Mouse (Mus musculus): ENCODE results near the gene Slc10a3. TPM values are rescaled to one million over a fixed set of nuclear protein-coding genes. Genes with fewer than 3 reads are reported as not detected.

Slc10a3 gene
- polyA plus RNA-seq (2021; fragmentation: Nextera tagmentation), result 3.3 and 3.8 TPM in 2 replicates
- long read RNA-seq, experiment 1, transcript Slc10a3-201 (3 exons, 2,023 nt), result major isoform, 11 of 13 reads
- long read RNA-seq, experiment 1, partial matches to known transcripts, result 1 of 13 reads
- long read RNA-seq, experiment 1, other reads (novel, unspliced or antisense), result 0 of 13 reads
- long read RNA-seq, experiment 2, partial matches to known transcripts, result 1 of 5 reads
- long read RNA-seq, experiment 2, other reads (novel, unspliced or antisense), result 0 of 5 reads

DNA sequence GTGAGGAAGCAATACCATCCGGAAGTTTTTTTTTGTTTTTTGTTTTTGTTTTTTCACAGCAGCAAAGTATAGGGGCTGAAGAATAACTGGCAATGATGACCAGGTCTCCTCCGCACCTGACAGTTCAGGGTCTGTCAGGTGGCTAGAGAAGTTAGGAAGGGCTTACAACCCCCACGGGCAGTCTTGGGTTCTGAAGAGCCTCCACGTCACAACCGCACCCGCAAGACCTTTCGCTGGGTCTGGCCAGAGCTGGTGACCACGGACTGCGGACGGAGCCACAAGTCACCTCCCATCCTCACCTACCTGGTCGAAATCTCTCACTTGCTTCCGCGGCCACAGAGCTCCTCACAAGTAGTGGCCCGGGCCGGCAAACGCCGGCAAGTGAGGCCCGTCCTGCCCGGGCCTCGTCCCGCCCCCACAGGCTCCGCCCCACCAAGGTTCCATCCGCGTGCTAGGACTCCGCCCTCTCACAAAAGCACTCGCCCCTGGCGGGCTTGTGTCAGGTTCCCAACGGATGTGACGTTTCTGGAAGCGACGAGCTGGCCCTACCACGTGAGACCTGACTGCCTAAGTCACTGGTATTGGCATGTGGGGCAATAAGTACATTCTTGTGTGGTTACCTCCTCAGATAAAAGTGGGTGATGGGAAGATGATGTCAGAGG, at the start of gene Slc10a3, which contains the start of gene Ubl4a:
Gene Slc10a3 (minus strand): TSS at position 462 of the 662 bp plus-strand sequence.
Gene Ubl4a (minus strand): TSS at position 331 of the 662 bp plus-strand sequence.

DNA sequence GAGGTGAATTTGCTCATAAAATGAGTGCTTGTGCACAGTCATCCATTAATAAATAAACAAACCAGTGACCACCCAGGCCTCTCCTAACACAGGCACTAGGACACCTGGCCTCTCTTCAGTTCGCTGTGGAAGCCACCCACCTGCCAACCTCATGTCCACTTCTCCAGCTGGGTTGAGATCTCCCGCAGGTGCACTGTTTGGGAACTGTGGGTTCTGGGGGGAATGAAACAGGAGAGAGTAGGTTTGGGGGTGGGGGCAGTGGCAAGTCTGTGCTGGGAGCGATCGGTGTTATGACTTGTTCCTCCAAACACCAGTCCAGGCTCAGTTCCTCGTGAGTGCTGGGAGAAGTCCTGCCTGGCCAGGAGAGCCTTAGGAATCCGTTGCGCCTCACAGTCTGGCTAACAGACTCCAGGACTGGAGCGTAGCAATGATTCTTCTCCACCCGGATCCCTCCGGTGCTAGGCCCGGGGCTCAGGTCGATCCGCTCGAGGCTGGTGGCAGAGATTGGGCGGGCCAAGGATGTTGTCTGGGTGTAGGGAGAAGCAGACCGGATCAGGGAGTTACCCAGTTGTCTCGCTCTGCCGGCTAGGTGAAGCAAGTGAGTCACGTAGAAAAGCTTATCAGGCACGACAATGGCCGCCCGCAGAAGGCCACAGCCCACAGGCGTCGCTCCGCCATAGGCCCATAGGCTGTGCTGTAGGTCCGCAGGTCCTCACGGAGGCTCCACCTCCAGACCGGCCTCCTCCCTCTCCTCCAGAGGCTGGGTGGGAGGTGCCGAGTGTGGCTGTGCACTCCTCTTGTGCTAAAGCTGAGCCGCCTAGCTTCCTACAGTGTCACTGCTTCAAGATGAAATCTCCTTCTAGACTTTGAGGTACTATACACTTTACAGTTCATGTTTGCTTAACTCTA, 19.6 kb upstream of the Slc10a3 start, which contains the start of the genes Fam3a and Ikbkg:
Gene Fam3a (minus strand): TSS at position 738 of the 909 bp plus-strand sequence.
Gene Ikbkg (plus strand): TSS at position 756 of the 909 bp plus-strand sequence.

DNA sequence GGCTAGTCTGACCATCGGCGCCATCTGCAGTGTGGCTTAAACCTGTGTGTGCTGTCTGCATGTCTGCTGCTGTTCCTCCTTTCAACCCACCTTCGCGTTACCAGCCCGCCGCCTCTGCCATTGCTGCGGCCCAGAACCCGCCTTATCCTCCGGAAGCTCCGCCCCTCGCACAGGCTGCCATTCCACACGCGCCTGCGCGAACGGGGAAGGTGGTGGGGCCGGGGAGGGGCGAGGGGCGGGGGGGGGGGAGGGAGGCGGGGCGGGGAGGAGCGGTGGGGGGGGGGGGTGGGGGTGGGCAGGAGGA, 19.7 kb downstream of the Slc10a3 start, which contains the start of gene Lage3:
Gene Lage3 (minus strand): TSS at position 152 of the 304 bp plus-strand sequence.

DNA sequence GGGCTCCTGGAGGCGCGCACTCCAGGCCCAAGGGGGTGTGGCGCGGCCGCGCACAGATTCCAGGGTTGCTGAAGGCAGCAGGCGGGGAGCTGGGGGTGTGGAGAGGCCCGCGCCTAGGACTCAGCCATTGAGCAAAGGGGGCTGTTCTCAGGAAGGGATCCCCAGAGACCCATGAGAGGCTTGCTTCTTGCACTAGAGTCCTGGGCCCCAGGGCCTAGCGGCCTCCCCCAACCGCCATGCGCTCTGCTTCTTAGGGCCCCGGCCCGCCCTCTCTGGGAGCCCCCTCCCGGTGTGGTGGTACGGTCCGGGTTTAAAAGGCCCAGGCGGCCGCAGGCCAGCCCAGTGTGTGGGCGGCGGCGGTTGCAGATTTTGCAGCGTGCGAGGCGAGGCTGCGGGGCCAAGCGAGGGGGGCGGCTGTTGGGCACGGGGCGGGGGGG, 44.4 kb downstream of the Slc10a3 start, which contains the start of gene Plxna3:
Gene Plxna3 (plus strand): TSS at position 342 of the 437 bp plus-strand sequence.

Other genes starting within 250 kb of the Slc10a3 start
- gene Opn1mw, start 245.9 kb downstream of the Slc10a3 start, polyA plus RNA-seq (2021; fragmentation: Nextera tagmentation), result 0.23 and 1.2 TPM in 2 replicates
- 6.0 and 15.2 TPM in 2 replicates for gene Mecp2, start 238.0 kb downstream of the Slc10a3 start, polyA plus RNA-seq (2021; fragmentation: Nextera tagmentation)
- not detected in 2 replicates for gene Tex28, start 205.5 kb downstream of the Slc10a3 start, polyA plus RNA-seq (2021; fragmentation: Nextera tagmentation)
- gene Tktl1, start 196.1 kb downstream of the Slc10a3 start, polyA plus RNA-seq (2021; fragmentation: Nextera tagmentation), result 0.13 TPM in 1 of 2 replicates, not detected in the other
- 3.0 and 3.1 TPM in 2 replicates for gene Flna, start 123.5 kb downstream of the Slc10a3 start, polyA plus RNA-seq (2021; fragmentation: Nextera tagmentation)
- 8.0 and 8.3 TPM in 2 replicates for gene Emd, start 118.7 kb downstream of the Slc10a3 start, polyA plus RNA-seq (2021; fragmentation: Nextera tagmentation)
- 1,226 and 1,360 TPM in 2 replicates for gene Rpl10, start 102.5 kb downstream of the Slc10a3 start, polyA plus RNA-seq (2021; fragmentation: Nextera tagmentation)
- gene Taz, start 91.4 kb downstream of the Slc10a3 start, polyA plus RNA-seq (2021; fragmentation: Nextera tagmentation), result 32.5 and 43.3 TPM in 2 replicates
- gene Dnase1l1, start 91.0 kb downstream of the Slc10a3 start, polyA plus RNA-seq (2021; fragmentation: Nextera tagmentation), result 2.0 and 2.9 TPM in 2 replicates
- gene Atp6ap1, start 76.3 kb downstream of the Slc10a3 start, polyA plus RNA-seq (2021; fragmentation: Nextera tagmentation), result 121 and 138 TPM in 2 replicates
- gene Gdi1, start 68.4 kb downstream of the Slc10a3 start, polyA plus RNA-seq (2021; fragmentation: Nextera tagmentation), result 172 and 250 TPM in 2 replicates
- gene Fam50a, start 60.3 kb downstream of the Slc10a3 start, polyA plus RNA-seq (2021; fragmentation: Nextera tagmentation), result 26.7 and 27.5 TPM in 2 replicates
- gene Plxna3, start 44.3 kb downstream of the Slc10a3 start, polyA plus RNA-seq (2021; fragmentation: Nextera tagmentation), result 1.5 and 1.6 TPM in 2 replicates
- 47.9 and 50.4 TPM in 2 replicates for gene Lage3, start 19.7 kb downstream of the Slc10a3 start, polyA plus RNA-seq (2021; fragmentation: Nextera tagmentation)
- 110 and 116 TPM in 2 replicates for gene Ubl4a, start 131 bp downstream of the Slc10a3 start, polyA plus RNA-seq (2021; fragmentation: Nextera tagmentation)
- 17.4 and 21.2 TPM in 2 replicates for gene Fam3a, start 19.9 kb upstream of the Slc10a3 start, polyA plus RNA-seq (2021; fragmentation: Nextera tagmentation)
- gene Ikbkg, start 19.9 kb upstream of the Slc10a3 start, polyA plus RNA-seq (2021; fragmentation: Nextera tagmentation), result 7.3 and 10.4 TPM in 2 replicates
- gene G6pdx, start 55.8 kb upstream of the Slc10a3 start, polyA plus RNA-seq (2021; fragmentation: Nextera tagmentation), result 17.4 and 18.3 TPM in 2 replicates
- not detected in 2 replicates for gene Gm6880, start 108.0 kb upstream of the Slc10a3 start, polyA plus RNA-seq (2021; fragmentation: Nextera tagmentation)
- not detected in 2 replicates for gene Olfr1326-ps1, start 201.5 kb upstream of the Slc10a3 start, polyA plus RNA-seq (2021; fragmentation: Nextera tagmentation)
- not detected in 2 replicates for gene Olfr1325, start 219.3 kb upstream of the Slc10a3 start, polyA plus RNA-seq (2021; fragmentation: Nextera tagmentation)

Data from left cerebral cortex, adult 6 months (tissue).